Mouse (Mus musculus): ENCODE data around the gene Ppfibp2. TPM values are rescaled to one million over a fixed set of nuclear protein-coding genes. Genes with fewer than 3 reads are reported as not detected.

Ppfibp2 gene
- total and polyA plus RNA-seq, 2 experiments from 2014 or later: 6.6 to 17.5 TPM

GRCm38 (mm10) chr7:107644987-107645386, 50.0 kb downstream of the Ppfibp2 start:
- TF ChIP-seq EP300 (IDR thresholded peaks at IDR 0.05; ENCODE audit: low read depth) (no peak), CTCF (IDR thresholded peaks at IDR 0.05; ENCODE audit: low read depth) (no peak)
- no peak overlapping the region for H3K4me2 ChIP-seq (ENCODE audit: low read depth, low read length)
- ATAC-seq (ENCODE audit: insufficient read depth, low read depth): no peak
- H3K36me3 ChIP-seq (replicated peaks; ENCODE audit: control insufficient read depth, insufficient read depth, low read length): no peaks in the 10 kb centered on the region
- H3K4me1 ChIP-seq (ENCODE audit: control insufficient read depth, insufficient read depth): no peaks in the 10 kb centered on the region
- WGBS: 84% methylated on average over 2 of the region's 2 CpGs
- no peak overlapping the region for H3K4me3 ChIP-seq (ENCODE audit: low read depth, low read length)
- DNase-seq (ENCODE audit: low spot score): no peak
- H3K27ac ChIP-seq (ENCODE audit: low read depth): no peak overlapping the region
- no peaks in the 10 kb centered on the region for H3K27me3 ChIP-seq (ENCODE audit: control insufficient read depth, insufficient read depth, low read length)
- no peaks in the 10 kb centered on the region for H3K9me3 ChIP-seq (replicated peaks; ENCODE audit: control insufficient read depth, low read length)
- H3K9ac ChIP-seq (replicated peaks; ENCODE audit: low read depth, low read length): no peak overlapping the region

GRCm38 (mm10) chr7:107648937-107649688, 54.1 kb downstream of the Ppfibp2 start:
- H3K4me1 ChIP-seq (ENCODE audit: control insufficient read depth, insufficient read depth): no peaks in the 10 kb centered on the region
- no peak overlapping the region for H3K4me3 ChIP-seq (ENCODE audit: low read depth, low read length)
- no peaks in the 10 kb centered on the region for H3K9me3 ChIP-seq (replicated peaks; ENCODE audit: control insufficient read depth, low read length)
- WGBS: 79% methylated on average over 12 of the region's 12 CpGs
- no peak overlapping the region for H3K4me2 ChIP-seq (ENCODE audit: low read depth, low read length)
- DNase-seq (ENCODE audit: low spot score) (no peak), ATAC-seq (ENCODE audit: insufficient read depth, low read depth) (no peak)
- H3K27me3 ChIP-seq (ENCODE audit: control insufficient read depth, insufficient read depth, low read length): no peaks in the 10 kb centered on the region
- TF ChIP-seq CTCF (IDR thresholded peaks at IDR 0.05; ENCODE audit: low read depth): no peak
- TF ChIP-seq EP300 (IDR thresholded peaks at IDR 0.05; ENCODE audit: low read depth): no peak
- no peak overlapping the region for H3K27ac ChIP-seq (ENCODE audit: low read depth)
- no peaks in the 10 kb centered on the region for H3K36me3 ChIP-seq (replicated peaks; ENCODE audit: control insufficient read depth, insufficient read depth, low read length)
- H3K9ac ChIP-seq (replicated peaks; ENCODE audit: low read depth, low read length): no peak overlapping the region

- no peak for DNase-seq (ENCODE audit: low spot score)
- Histone ChIP-seq H3K9me3 (replicated peaks; ENCODE audit: control insufficient read depth, low read length) (no peaks in the 10 kb centered on the region), H3K4me2 (ENCODE audit: low read depth, low read length) (no peak overlapping the region), H3K4me1 (ENCODE audit: control insufficient read depth, insufficient read depth) (no peaks in the 10 kb centered on the region), H3K27me3 (ENCODE audit: control insufficient read depth, insufficient read depth, low read length) (no peaks in the 10 kb centered on the region), H3K4me3 (ENCODE audit: low read depth, low read length) (no peak overlapping the region), H3K36me3 (replicated peaks; ENCODE audit: control insufficient read depth, insufficient read depth, low read length) (no peaks in the 10 kb centered on the region), H3K27ac (ENCODE audit: low read depth) (no peak overlapping the region), H3K9ac (replicated peaks; ENCODE audit: low read depth, low read length) (no peak overlapping the region)
- 69% methylated on average over 7 of the region's 7 CpGs for WGBS
- no peak for TF ChIP-seq EP300 (IDR thresholded peaks at IDR 0.05; ENCODE audit: low read depth)
- peak; percentile 22; the same call in 1 of the 2 replicates for TF ChIP-seq CTCF (IDR thresholded peaks at IDR 0.05; ENCODE audit: low read depth)
- ATAC-seq (ENCODE audit: insufficient read depth, low read depth): no peak
Measured at GRCm38 (mm10) chr7:107649990-107650389, 55.0 kb downstream of the Ppfibp2 start.

- DNase-seq (ENCODE audit: low spot score) (no peak), ATAC-seq (ENCODE audit: insufficient read depth, low read depth) (no peak)
- H3K27ac ChIP-seq (ENCODE audit: low read depth): no peak overlapping the region
- no peak overlapping the region for H3K4me3 ChIP-seq (ENCODE audit: low read depth, low read length)
- H3K36me3 ChIP-seq (replicated peaks; ENCODE audit: control insufficient read depth, insufficient read depth, low read length): no peaks in the 10 kb centered on the region
- WGBS: 35% methylated on average over 1 of the region's 1 CpGs
- H3K9me3 ChIP-seq (replicated peaks; ENCODE audit: control insufficient read depth, low read length): no peaks in the 10 kb centered on the region
- H3K27me3 ChIP-seq (ENCODE audit: control insufficient read depth, insufficient read depth, low read length): no peaks in the 10 kb centered on the region
- no peaks in the 10 kb centered on the region for H3K4me1 ChIP-seq (ENCODE audit: control insufficient read depth, insufficient read depth)
- no peak overlapping the region for H3K4me2 ChIP-seq (ENCODE audit: low read depth, low read length)
- no peak for TF ChIP-seq CTCF (IDR thresholded peaks at IDR 0.05; ENCODE audit: low read depth)
- no peak for TF ChIP-seq EP300 (IDR thresholded peaks at IDR 0.05; ENCODE audit: low read depth)
- H3K9ac ChIP-seq (replicated peaks; ENCODE audit: low read depth, low read length): no peak overlapping the region
Measured at GRCm38 (mm10) chr7:107651821-107652220, 56.8 kb downstream of the Ppfibp2 start.

GRCm38 (mm10) chr7:107656451-107656850, 61.4 kb downstream of the Ppfibp2 start:
- H3K9me3 ChIP-seq (replicated peaks; ENCODE audit: control insufficient read depth, low read length): no peaks in the 10 kb centered on the region
- 80% methylated on average over 6 of the region's 6 CpGs for WGBS
- no peak overlapping the region for H3K27ac ChIP-seq (ENCODE audit: low read depth)
- TF ChIP-seq CTCF (IDR thresholded peaks at IDR 0.05; ENCODE audit: low read depth) (no peak), EP300 (IDR thresholded peaks at IDR 0.05; ENCODE audit: low read depth) (no peak)
- no peak for ATAC-seq (ENCODE audit: insufficient read depth, low read depth)
- no peaks in the 10 kb centered on the region for H3K36me3 ChIP-seq (replicated peaks; ENCODE audit: control insufficient read depth, insufficient read depth, low read length)
- H3K4me1 ChIP-seq (ENCODE audit: control insufficient read depth, insufficient read depth): no peaks in the 10 kb centered on the region
- no peak overlapping the region for H3K4me3 ChIP-seq (ENCODE audit: low read depth, low read length)
- H3K27me3 ChIP-seq (ENCODE audit: control insufficient read depth, insufficient read depth, low read length): no peaks in the 10 kb centered on the region
- no peak overlapping the region for H3K4me2 ChIP-seq (ENCODE audit: low read depth, low read length)
- no peak for DNase-seq (ENCODE audit: low spot score)
- no peak overlapping the region for H3K9ac ChIP-seq (replicated peaks; ENCODE audit: low read depth, low read length)
